Mouse (Mus musculus) spleen, adult 18-20 months (tissue): ENCODE results near the gene Glra4.
A peak's percentile ranks its signal among the peaks of the same experiment; 100 is the strongest.

Experiments
- DNase-seq, 2 experiments: peaks; one replicate each; pipeline ENCODE4 v3.0.0; 2022; ENCODE audit warnings: mixed read lengths in 2 of 2

Glra4 gene

GRCm38 (mm10) chrX:136780041-136780440 lies at the start of gene Glra4:
Gene Glra4, minus strand, starts transcription at chrX:136780141.
- no peak for DNase-seq

GRCm38 (mm10) chrX:136828610-136829009 lies 48.7 kb upstream of the Glra4 start:
- DNase-seq, result no peak

- no peak for DNase-seq
Measured at GRCm38 (mm10) chrX:136825016-136825415, 45.1 kb upstream of the Glra4 start.

GRCm38 (mm10) chrX:136822371-136822770 lies 42.4 kb upstream of the Glra4 start, which contains the start of gene Plp1:
Gene Plp1, plus strand, starts transcription at chrX:136822671.
- no peak for DNase-seq

GRCm38 (mm10) chrX:136820250-136820649 lies 40.3 kb upstream of the Glra4 start:
- DNase-seq, result peak; percentile 10 to 52

- DNase-seq, result no peak
Measured at GRCm38 (mm10) chrX:136819752-136820151, 39.8 kb upstream of the Glra4 start.

GRCm38 (mm10) chrX:136797223-136797622 lies 17.3 kb upstream of the Glra4 start:
- DNase-seq, result no peak

- no peak for DNase-seq
Measured at GRCm38 (mm10) chrX:136789446-136789845, 9.5 kb upstream of the Glra4 start.

- DNase-seq, result no peak
Measured at GRCm38 (mm10) chrX:136779262-136779661, 679 bp downstream of the Glra4 start.

- DNase-seq, result no peak
Measured at GRCm38 (mm10) chrX:136778046-136778445, 1.9 kb downstream of the Glra4 start.

GRCm38 (mm10) chrX:136773035-136773434 lies 6.9 kb downstream of the Glra4 start:
- DNase-seq, result no peak

GRCm38 (mm10) chrX:136761103-136762074 lies 18.6 kb downstream of the Glra4 start:
- DNase-seq, result no peak

- DNase-seq, result no peak
Measured at GRCm38 (mm10) chrX:136755464-136755863, 24.5 kb downstream of the Glra4 start.

- no peak for DNase-seq
Measured at GRCm38 (mm10) chrX:136749329-136749728, 30.6 kb downstream of the Glra4 start.

- DNase-seq, result no peak
Measured at GRCm38 (mm10) chrX:136744663-136745062, 35.3 kb downstream of the Glra4 start.

- DNase-seq, result no peak
Measured at GRCm38 (mm10) chrX:136743459-136743858, 36.5 kb downstream of the Glra4 start, which contains the start of gene Morf4l2. Gene Morf4l2, minus strand, starts transcription at chrX:136743690.

- peak in 1 of 2 experiments; percentile 28 for DNase-seq
Measured at GRCm38 (mm10) chrX:136742661-136743103, 37.3 kb downstream of the Glra4 start.

- peak in 1 of 2 experiments; percentile 5 for DNase-seq
Measured at GRCm38 (mm10) chrX:136742241-136742640, 37.7 kb downstream of the Glra4 start.

GRCm38 (mm10) chrX:136741651-136742201 lies 38.2 kb downstream of the Glra4 start:
- DNase-seq, result peak; percentile 71 to 76

GRCm38 (mm10) chrX:136740791-136741650 lies 38.9 kb downstream of the Glra4 start:
- peak; percentile 71 to 86 for DNase-seq

- no peak for DNase-seq
Measured at GRCm38 (mm10) chrX:136740087-136740790, 39.7 kb downstream of the Glra4 start.

GRCm38 (mm10) chrX:136732016-136732415 lies 47.9 kb downstream of the Glra4 start:
- DNase-seq, result no peak
